Mouse (Mus musculus): ENCODE measurements around the gene N4bp2. TPM values are rescaled to one million over a fixed set of nuclear protein-coding genes. Genes with fewer than 3 reads are reported as not detected.
"Not testable (repeated sequence)": the region's sequence is repeated elsewhere in the genome, so short reads cannot be mapped to it uniquely, and the experiment has no call there.

Gene N4bp2
- 1.1 and 2.5 TPM in 2 replicates for polyA plus RNA-seq (2012; ENCODE audit: insufficient read depth, insufficient read length, missing spikeins)

GRCm38 (mm10) chr5:65763088-65763915 lies at the start of gene N4bp2:
TSS of gene N4bp2 (plus strand) at chr5:65763521.
- Histone ChIP-seq H3K27ac (replicated peaks; ENCODE audit: low read depth, low read length) (peak within 1 kb of the TSS; percentile 89), H3K4me3 (ENCODE audit: insufficient read depth, low read depth, low read length) (peak within 1 kb of the TSS; percentile 97), H3K4me1 (ENCODE audit: control insufficient read depth, insufficient read depth, insufficient read length, low read length) (no peaks in the 10 kb centered on the region)

GRCm38 (mm10) chr5:65715084-65715483 lies 48.2 kb upstream of the N4bp2 start:
- Histone ChIP-seq H3K4me1 (ENCODE audit: control insufficient read depth, insufficient read depth, insufficient read length, low read length) (no peaks in the 10 kb centered on the region), H3K27ac (replicated peaks; ENCODE audit: low read depth, low read length) (no peak overlapping the region), H3K4me3 (ENCODE audit: insufficient read depth, low read depth, low read length) (no peak overlapping the region)

GRCm38 (mm10) chr5:65717063-65717902 lies 46.0 kb upstream of the N4bp2 start:
- no peak overlapping the region for H3K27ac ChIP-seq (replicated peaks; ENCODE audit: low read depth, low read length)
- H3K4me1 ChIP-seq (ENCODE audit: control insufficient read depth, insufficient read depth, insufficient read length, low read length), result no peaks in the 10 kb centered on the region
- H3K4me3 ChIP-seq (ENCODE audit: insufficient read depth, low read depth, low read length), result no peak overlapping the region

- H3K27ac ChIP-seq (replicated peaks; ENCODE audit: low read depth, low read length); H3K4me1 ChIP-seq (ENCODE audit: control insufficient read depth, insufficient read depth, insufficient read length, low read length); H3K4me3 ChIP-seq (ENCODE audit: insufficient read depth, low read depth, low read length): not testable (repeated sequence)
Observed at GRCm38 (mm10) chr5:65717903-65718211, 45.5 kb upstream of the N4bp2 start.

GRCm38 (mm10) chr5:65718368-65718767 lies 45.0 kb upstream of the N4bp2 start:
- no peak overlapping the region for H3K4me3 ChIP-seq (ENCODE audit: insufficient read depth, low read depth, low read length)
- no peaks in the 10 kb centered on the region for H3K4me1 ChIP-seq (ENCODE audit: control insufficient read depth, insufficient read depth, insufficient read length, low read length)
- no peak overlapping the region for H3K27ac ChIP-seq (replicated peaks; ENCODE audit: low read depth, low read length)

GRCm38 (mm10) chr5:65724311-65725054 lies 38.8 kb upstream of the N4bp2 start:
- peak overlapping the region; percentile 70 for H3K27ac ChIP-seq (replicated peaks; ENCODE audit: low read depth, low read length)
- peak overlapping the region; percentile 66 for H3K4me3 ChIP-seq (ENCODE audit: insufficient read depth, low read depth, low read length)
- H3K4me1 ChIP-seq (ENCODE audit: control insufficient read depth, insufficient read depth, insufficient read length, low read length), result no peaks in the 10 kb centered on the region

- Histone ChIP-seq H3K4me3 (ENCODE audit: insufficient read depth, low read depth, low read length) (no peak overlapping the region), H3K27ac (replicated peaks; ENCODE audit: low read depth, low read length) (peak overlapping the region; percentile 79)
Observed at GRCm38 (mm10) chr5:65731173-65732007, 31.9 kb upstream of the N4bp2 start.

GRCm38 (mm10) chr5:65735601-65736000 lies 27.7 kb upstream of the N4bp2 start:
- Histone ChIP-seq H3K27ac (replicated peaks; ENCODE audit: low read depth, low read length) (no peak overlapping the region), H3K4me1 (ENCODE audit: control insufficient read depth, insufficient read depth, insufficient read length, low read length) (peaks cover 5% of the 10 kb centered on the region; the same call in 1 of the 2 replicates), H3K4me3 (ENCODE audit: insufficient read depth, low read depth, low read length) (no peak overlapping the region)

More at GRCm38 (mm10) chr5:65731173-65732007, 31.9 kb upstream of the N4bp2 start:
- peaks cover 5% of the 10 kb centered on the region; the same call in 1 of the 2 replicates for H3K4me1 ChIP-seq (ENCODE audit: control insufficient read depth, insufficient read depth, insufficient read length, low read length)

- Histone ChIP-seq H3K27ac (replicated peaks; ENCODE audit: low read depth, low read length) (no peak overlapping the region), H3K4me3 (ENCODE audit: insufficient read depth, low read depth, low read length) (no peak overlapping the region)
Observed at GRCm38 (mm10) chr5:65739366-65739765, 24.0 kb upstream of the N4bp2 start.

GRCm38 (mm10) chr5:65746908-65747307 lies 16.4 kb upstream of the N4bp2 start:
- H3K4me3 ChIP-seq (ENCODE audit: insufficient read depth, low read depth, low read length), result no peak overlapping the region
- no peaks in the 10 kb centered on the region for H3K4me1 ChIP-seq (ENCODE audit: control insufficient read depth, insufficient read depth, insufficient read length, low read length)
- H3K27ac ChIP-seq (replicated peaks; ENCODE audit: low read depth, low read length), result no peak overlapping the region

More at GRCm38 (mm10) chr5:65739366-65739765, 24.0 kb upstream of the N4bp2 start:
- no peaks in the 10 kb centered on the region for H3K4me1 ChIP-seq (ENCODE audit: control insufficient read depth, insufficient read depth, insufficient read length, low read length)

- no peak overlapping the region for H3K4me3 ChIP-seq (ENCODE audit: insufficient read depth, low read depth, low read length)
- no peaks in the 10 kb centered on the region for H3K4me1 ChIP-seq (ENCODE audit: control insufficient read depth, insufficient read depth, insufficient read length, low read length)
- H3K27ac ChIP-seq (replicated peaks; ENCODE audit: low read depth, low read length), result no peak overlapping the region
Observed at GRCm38 (mm10) chr5:65748386-65748785, 14.9 kb upstream of the N4bp2 start.

- no peak overlapping the region for H3K27ac ChIP-seq (replicated peaks; ENCODE audit: low read depth, low read length)
- H3K4me1 ChIP-seq (ENCODE audit: control insufficient read depth, insufficient read depth, insufficient read length, low read length), result no peaks in the 10 kb centered on the region
- no peak overlapping the region for H3K4me3 ChIP-seq (ENCODE audit: insufficient read depth, low read depth, low read length)
Observed at GRCm38 (mm10) chr5:65748880-65749279, 14.4 kb upstream of the N4bp2 start.

- Histone ChIP-seq H3K4me3 (ENCODE audit: insufficient read depth, low read depth, low read length) (no peak overlapping the region), H3K27ac (replicated peaks; ENCODE audit: low read depth, low read length) (no peak overlapping the region), H3K4me1 (ENCODE audit: control insufficient read depth, insufficient read depth, insufficient read length, low read length) (no peaks in the 10 kb centered on the region; the same call in 1 of the 2 replicates)
Observed at GRCm38 (mm10) chr5:65752021-65752420, 11.3 kb upstream of the N4bp2 start.

- Histone ChIP-seq H3K4me3 (ENCODE audit: insufficient read depth, low read depth, low read length) (no peak overlapping the region), H3K4me1 (ENCODE audit: control insufficient read depth, insufficient read depth, insufficient read length, low read length) (no peaks in the 10 kb centered on the region; the same call in 1 of the 2 replicates), H3K27ac (replicated peaks; ENCODE audit: low read depth, low read length) (no peak overlapping the region)
Observed at GRCm38 (mm10) chr5:65755859-65756258, 7.5 kb upstream of the N4bp2 start.

All from brown adipose tissue, adult 24 weeks (tissue).